Mouse (Mus musculus) stomach, postnatal 0 days (tissue): ENCODE measurements around the gene Spata32. TPM values are rescaled to one million over a fixed set of nuclear protein-coding genes. Genes with fewer than 3 reads are reported as not detected.
A peak's percentile ranks its signal among the peaks of the same experiment; 100 is the strongest.

Experiments used
- ATAC-seq: fragments of 200-750 bp; cut with Nextera tagmentation; 2 replicates; pipeline ENCODE4 v1.8.0; 2017; ENCODE audit not compliant: low FRiP score, low TSS enrichment
- DNase-seq: peaks from one replicate; pipeline ENCODE4 v3.0.0-alpha.2; 2016; ENCODE audit warnings: low spot score
- H3K27ac ChIP-seq: fragments of 300-500 bp; sonication (generic); replicated peaks from 2 replicates; pipeline ENCODE4 v1.5.1; 2014; ENCODE audit warnings: mild to moderate bottlenecking, control low read depth
- H3K27me3 ChIP-seq: fragments of 300-500 bp; sonication (generic); 2 replicates; pipeline ENCODE4 v1.6.1; 2014; ENCODE audit warnings: low read length; ENCODE audit not compliant: control insufficient read depth, insufficient read depth
- H3K36me3 ChIP-seq: fragments of 300-500 bp; sonication (generic); 2 replicates; pipeline ENCODE4 v1.6.1; 2014; ENCODE audit warnings: low read length, mixed read lengths; ENCODE audit not compliant: control insufficient read depth, insufficient read depth
- H3K4me1 ChIP-seq: fragments of 300-500 bp; sonication (generic); replicated peaks from 2 replicates; pipeline ENCODE4 v1.6.1; 2014; ENCODE audit warnings: antibody characterized with exemption; ENCODE audit not compliant: control insufficient read depth, insufficient read depth
- H3K4me2 ChIP-seq: fragments of 300-500 bp; sonication (generic); replicated peaks from 2 replicates; pipeline ENCODE4 v1.6.1; 2014; ENCODE audit warnings: low read depth, mild to moderate bottlenecking, control low read depth, moderate library complexity
- H3K4me3 ChIP-seq: fragments of 300-500 bp; sonication (generic); 2 replicates; pipeline ENCODE4 v1.5.1; 2014; ENCODE audit warnings: low read depth, low read length, control low read depth
- H3K9ac ChIP-seq: fragments of 300-500 bp; sonication (generic); 2 replicates; pipeline ENCODE4 v1.6.1; 2014; ENCODE audit warnings: mild to moderate bottlenecking, low read length, control low read depth, mixed read lengths
- H3K9me3 ChIP-seq: fragments of 300-500 bp; sonication (generic); 2 replicates; pipeline ENCODE4 v1.6.1; 2016; ENCODE audit warnings: low read length; ENCODE audit not compliant: control insufficient read depth
- CTCF ChIP-seq: IDR thresholded peaks from 2 replicates; pipeline ENCODE4 v1.5.1; 2016; ENCODE audit warnings: antibody characterized with exemption, low read depth, mild to moderate bottlenecking, moderate library complexity
- EP300 ChIP-seq: optimal IDR thresholded peaks from 2 replicates; pipeline ENCODE3; 2016; ENCODE audit warnings: antibody characterized with exemption
- WGBS: fragments of 180-500 bp; shearing (Covaris S2); extraction: QIAGEN DNeasy Blood & Tissue Kit; methylation state at CpG from one replicate; pipeline ENCODE4 v1.1.7; 2014; 5-methylcytosine and 5-hydroxymethylcytosine counted together
- polyA plus RNA-seq: library from polyadenylated mRNA; unstranded; fragments of >200 nt; fragmentation: Nextera tagmentation; extraction: Ambion mirVana; gene quantifications from 2 replicates; pipeline ENCODE4 v1.2.1, GENCODE M21; 2015

Gene Spata32
- polyA plus RNA-seq, 1 experiment from 2014 or later: not detected

DNA sequence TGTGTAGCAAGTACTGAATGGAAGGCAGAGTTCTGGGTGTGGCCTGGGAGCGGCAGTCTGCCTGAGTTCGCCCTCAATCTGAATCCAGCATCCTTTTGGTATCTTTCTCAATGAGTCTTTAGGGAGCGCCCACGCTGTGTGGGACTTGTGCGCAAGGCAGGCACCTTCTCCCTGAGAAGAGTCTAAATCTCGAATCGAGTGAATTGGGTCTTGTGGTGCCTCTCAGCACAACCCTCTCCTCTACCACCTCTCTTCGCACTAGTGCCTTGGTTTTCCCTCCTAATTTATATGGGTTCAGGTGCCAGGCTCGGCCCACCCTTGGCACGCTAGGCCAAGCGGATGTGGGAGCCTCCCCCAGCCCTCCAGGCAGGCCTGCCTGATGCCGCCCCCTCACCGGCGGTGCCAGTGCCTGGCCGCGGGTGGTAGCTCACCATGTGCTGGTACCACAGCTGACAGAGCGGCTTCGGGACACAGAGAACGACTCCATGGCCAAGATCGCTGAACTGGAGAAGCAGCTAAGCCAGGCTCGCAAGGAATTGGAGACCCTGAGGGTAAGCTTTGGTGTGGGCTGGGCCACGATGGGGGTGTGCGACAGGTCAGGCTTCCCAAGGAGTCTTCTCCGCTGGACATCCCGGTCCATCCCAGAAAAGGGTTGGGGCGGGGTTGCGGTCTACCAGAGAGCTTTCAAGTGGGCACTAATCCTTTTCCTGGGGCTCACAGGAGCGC is 25.8 kb downstream of the Spata32 start:
- H3K9ac ChIP-seq: no peak overlapping the region
- peaks cover 7% of the 10 kb centered on the region; the same call in 1 of the 2 replicates for H3K27me3 ChIP-seq
- WGBS: 22% methylated on average over 28 of the region's 28 CpGs
- ATAC-seq: no peak
- H3K4me3 ChIP-seq: peak overlapping the region; percentile 3; the same call in 1 of the 2 replicates
- no peak overlapping the region for H3K27ac ChIP-seq
- no peaks in the 10 kb centered on the region for H3K9me3 ChIP-seq
- no peaks in the 10 kb centered on the region for H3K4me1 ChIP-seq
- no peaks in the 10 kb centered on the region for H3K36me3 ChIP-seq
- DNase-seq: no peak
- TF ChIP-seq EP300: no peak
- TF ChIP-seq CTCF: no peak
- H3K4me2 ChIP-seq: peak overlapping the region; percentile 28

DNA sequence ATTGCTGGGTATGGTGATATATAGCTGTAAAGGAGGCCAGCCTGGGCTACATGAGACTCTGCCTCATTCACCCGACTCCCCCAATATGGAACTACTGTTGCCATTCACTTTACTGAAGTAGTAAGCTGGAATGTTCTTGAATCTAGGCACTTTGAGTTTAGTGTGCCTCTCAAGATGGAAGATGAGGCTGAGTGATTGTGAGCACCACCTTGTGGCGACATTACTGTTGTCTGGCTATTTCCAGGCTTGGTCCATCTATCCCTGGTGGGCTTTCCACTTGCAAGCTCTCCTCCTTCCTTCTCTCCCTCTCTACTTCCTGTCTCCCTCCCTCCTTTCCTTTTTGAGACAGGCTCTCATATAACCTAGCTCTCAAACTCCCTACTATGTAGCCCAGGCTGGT is 33.3 kb downstream of the Spata32 start:
- peak; percentile 51 for DNase-seq
- H3K4me2 ChIP-seq: no peak overlapping the region
- H3K27ac ChIP-seq: no peak overlapping the region
- no peaks in the 10 kb centered on the region for H3K9me3 ChIP-seq
- TF ChIP-seq EP300 (no peak), CTCF (peak; percentile 83)
- H3K9ac ChIP-seq: no peak overlapping the region
- H3K4me3 ChIP-seq: no peak overlapping the region
- WGBS: 43% methylated on average over 2 of the region's 2 CpGs
- no peaks in the 10 kb centered on the region for H3K4me1 ChIP-seq
- H3K36me3 ChIP-seq: no peaks in the 10 kb centered on the region
- ATAC-seq: no peak
- no peaks in the 10 kb centered on the region for H3K27me3 ChIP-seq

DNA sequence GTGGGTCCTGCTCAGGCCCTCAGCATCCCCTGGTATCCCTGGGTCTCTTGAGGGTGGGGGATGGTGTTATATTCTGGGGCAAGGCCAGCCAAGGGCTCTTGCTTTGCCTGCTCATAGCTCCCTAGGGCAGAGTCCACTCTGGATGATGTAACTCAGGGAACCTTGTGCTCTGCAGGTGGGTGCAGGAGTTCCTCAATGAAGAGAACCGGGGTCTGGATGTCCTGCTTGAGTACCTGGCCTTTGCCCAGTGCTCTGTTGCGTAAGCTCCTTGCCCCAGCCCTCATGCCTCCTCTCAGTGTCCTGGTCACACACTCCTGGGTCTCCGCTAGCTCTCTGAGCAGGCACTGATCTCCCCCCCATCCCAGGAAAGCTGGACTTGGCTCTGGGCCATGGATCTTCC is 36.3 kb downstream of the Spata32 start:
- H3K27me3 ChIP-seq: no peaks in the 10 kb centered on the region
- no peaks in the 10 kb centered on the region for H3K4me1 ChIP-seq
- no peaks in the 10 kb centered on the region for H3K9me3 ChIP-seq
- WGBS: 73% methylated on average over 3 of the region's 3 CpGs
- DNase-seq: no peak
- no peak for TF ChIP-seq CTCF
- TF ChIP-seq EP300: no peak
- ATAC-seq: no peak
- no peaks in the 10 kb centered on the region for H3K36me3 ChIP-seq
- no peak overlapping the region for H3K4me3 ChIP-seq
- H3K4me2 ChIP-seq: no peak overlapping the region
- H3K27ac ChIP-seq: no peak overlapping the region
- H3K9ac ChIP-seq: no peak overlapping the region

DNA sequence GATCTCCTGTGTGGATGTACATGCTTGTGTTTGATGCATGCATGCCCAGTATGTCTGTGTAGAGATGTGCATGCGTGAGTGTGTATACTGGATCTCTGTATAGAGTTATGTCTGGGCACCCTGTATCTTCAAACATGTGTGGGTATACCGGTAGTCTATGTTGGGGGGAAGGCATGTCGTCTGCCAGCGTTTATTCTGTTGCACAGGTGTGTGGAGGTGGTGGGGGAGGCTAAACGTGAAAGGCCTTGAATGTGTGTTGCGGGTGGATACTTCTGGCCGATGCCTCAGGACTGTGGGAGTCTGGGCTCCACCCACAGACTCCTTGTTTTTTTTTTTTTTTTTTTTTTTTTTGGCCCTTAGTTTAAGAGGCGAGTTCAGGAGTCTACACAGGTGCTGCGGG is 36.9 kb downstream of the Spata32 start:
- Histone ChIP-seq H3K4me3 (no peak overlapping the region), H3K9me3 (no peaks in the 10 kb centered on the region), H3K4me1 (no peaks in the 10 kb centered on the region), H3K36me3 (no peaks in the 10 kb centered on the region), H3K4me2 (no peak overlapping the region), H3K27me3 (no peaks in the 10 kb centered on the region), H3K27ac (no peak overlapping the region), H3K9ac (no peak overlapping the region)
- ATAC-seq (no peak), DNase-seq (no peak)
- WGBS: 70% methylated on average over 9 of the region's 9 CpGs
- TF ChIP-seq EP300 (no peak), CTCF (no peak)

DNA sequence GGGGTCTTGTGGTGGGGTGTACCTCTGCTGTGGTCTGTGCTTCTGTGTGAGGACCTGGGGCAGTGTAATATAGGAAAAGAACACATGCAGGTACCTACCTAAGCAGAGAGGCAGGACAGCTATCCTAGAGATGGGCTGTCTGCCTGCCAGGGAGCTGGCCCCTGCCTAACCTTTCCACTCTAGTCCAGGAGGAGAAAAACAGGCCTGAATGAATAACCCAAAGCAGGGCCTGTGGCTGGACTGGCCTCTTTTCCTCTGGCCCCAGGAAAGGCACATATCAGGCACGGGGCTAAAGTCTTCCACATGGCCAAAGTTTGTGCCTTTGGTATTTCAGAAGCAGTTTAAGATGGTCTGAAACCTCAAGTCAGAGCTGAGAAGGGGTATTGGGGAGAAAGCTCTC is 37.8 kb downstream of the Spata32 start:
- WGBS: 56% methylated on average over 1 of the region's 1 CpGs
- H3K36me3 ChIP-seq: no peaks in the 10 kb centered on the region

DNA sequence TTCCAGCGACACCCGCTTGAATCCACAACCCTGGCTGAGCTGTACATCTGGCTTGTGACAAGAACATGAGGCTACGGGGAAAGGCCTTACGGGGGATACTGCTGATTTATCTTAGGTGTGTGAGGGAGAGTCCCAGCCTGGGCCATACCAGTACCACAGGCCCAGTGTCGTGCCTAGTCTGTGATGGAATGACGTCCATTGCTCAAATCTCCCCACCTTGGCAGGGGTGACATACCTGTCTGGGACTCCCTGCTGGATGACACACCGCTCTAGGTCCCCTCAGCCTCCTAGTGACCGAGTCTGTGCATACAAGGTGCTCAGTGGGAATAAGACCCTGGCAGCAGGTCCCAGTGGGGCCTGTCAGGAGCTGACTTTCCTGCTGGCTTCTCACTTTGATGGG is 39.5 kb downstream of the Spata32 start:
- no peak for TF ChIP-seq EP300
- TF ChIP-seq CTCF: no peak
- H3K4me3 ChIP-seq: no peak overlapping the region
- H3K27ac ChIP-seq: no peak overlapping the region
- H3K9me3 ChIP-seq: no peaks in the 10 kb centered on the region
- ATAC-seq: no peak
- H3K9ac ChIP-seq: no peak overlapping the region
- no peak for DNase-seq
- no peak overlapping the region for H3K4me2 ChIP-seq
- no peaks in the 10 kb centered on the region for H3K4me1 ChIP-seq
- 93% methylated on average over 8 of the region's 8 CpGs for WGBS
- H3K36me3 ChIP-seq: no peaks in the 10 kb centered on the region
- H3K27me3 ChIP-seq: no peaks in the 10 kb centered on the region

More for the DNA sequence above, 37.8 kb downstream of the Spata32 start:
- no peak overlapping the region for H3K4me3 ChIP-seq
- no peaks in the 10 kb centered on the region for H3K4me1 ChIP-seq
- ATAC-seq (no peak), DNase-seq (no peak)
- no peak overlapping the region for H3K27ac ChIP-seq
- H3K27me3 ChIP-seq: no peaks in the 10 kb centered on the region
- TF ChIP-seq CTCF: no peak
- TF ChIP-seq EP300: no peak
- no peak overlapping the region for H3K4me2 ChIP-seq
- no peak overlapping the region for H3K9ac ChIP-seq
- no peaks in the 10 kb centered on the region for H3K9me3 ChIP-seq
